Comparison of ENCODE assay signal across 9 mouse cellular contexts in genomic region chr1:58304296-58304695, GRCm38 (mm10). TPM values are rescaled to one million over a fixed set of nuclear protein-coding genes. Genes with fewer than 3 reads are reported as not detected.
A peak's percentile ranks its signal among the peaks of the same experiment; 100 is the strongest.
DNase-seq lines count a peak whose midpoint lies in the region; ATAC-seq lines count a peak whose summit lies in the region.
"Had no signal": no experiment of that assay in that cellular context is flagged by ENCODE, and none has a peak within 500 bp of the region (broad histone marks: within the 10 kb centered on the region; RNA-seq: fewer than 3 reads in every experiment).

No protein-coding gene starts in this region.

- no peaks in the 10 kb centered on the region for H3K9me3 ChIP-seq in intestine, embryonic 15.5 days
- H3K9me3 ChIP-seq: liver, embryonic 13.5 days had no signal

- no peaks in the 10 kb centered on the region for H3K27me3 ChIP-seq in intestine, embryonic 15.5 days (replicated peaks)
- H3K27me3 ChIP-seq: liver, embryonic 13.5 days had no signal

- peak; percentile 86 for ATAC-seq in intestine, embryonic 15.5 days

- H3K4me3 ChIP-seq in intestine, embryonic 15.5 days (replicated peaks): no peak overlapping the region
- H3K4me3 ChIP-seq: liver, embryonic 13.5 days had no signal

- WGBS in intestine, embryonic 15.5 days: 37% methylated on average over 12 of the region's 12 CpGs

- H3K36me3 ChIP-seq in intestine, embryonic 15.5 days: no peaks in the 10 kb centered on the region
- H3K36me3 ChIP-seq: liver, embryonic 13.5 days had no signal

- H3K4me2 ChIP-seq in intestine, embryonic 15.5 days (replicated peaks): no peak overlapping the region
- H3K4me2 ChIP-seq: liver, embryonic 13.5 days had no signal

- peak; percentile 22 to 41 for DNase-seq in lung, postnatal 4 days
- DNase-seq in lung, postnatal 25 days (ENCODE audit: low spot score): no peak
- DNase-seq in adrenal gland, postnatal 14 days: peak; percentile 45
- peak; percentile 47 for DNase-seq in thymus, postnatal 4 days
- no peak for DNase-seq in layer of hippocampus, adult 18-20 months (ENCODE audit: low spot score in 2 of 2)
- DNase-seq in frontal cortex, postnatal 25 days (ENCODE audit: low spot score in 2 of 2): no peak
- no peak for DNase-seq in kidney, adult 11 months
- DNase-seq: liver, embryonic 13.5 days had no signal

- H3K4me1 ChIP-seq in intestine, embryonic 15.5 days (replicated peaks): peaks cover 9% of the 10 kb centered on the region; the same call in 1 of the 2 replicates
- H3K4me1 ChIP-seq: liver, embryonic 13.5 days had no signal

- H3K27ac ChIP-seq in intestine, embryonic 15.5 days: peak overlapping the region; percentile 61; the same call in 1 of the 2 replicates
- H3K27ac ChIP-seq: liver, embryonic 13.5 days had no signal

- no peak overlapping the region for H3K9ac ChIP-seq in intestine, embryonic 15.5 days
- H3K9ac ChIP-seq: liver, embryonic 13.5 days had no signal

RNA-seq across cellular contexts. Expression of gene Aox2, which starts 26.2 kb away (rescaled TPM):
- total RNA-seq in adrenal gland, postnatal 14 days (2021): 0.23 and 0.26 TPM in 2 replicates
- polyA plus RNA-seq in intestine, embryonic 15.5 days (2015; fragmentation: Nextera tagmentation; extraction: Ambion mirVana): 0.03 TPM in 1 of 2 replicates, not detected in the other
- not detected for total RNA-seq in layer of hippocampus, adult 18-20 months (2021)
- polyA plus RNA-seq: liver, embryonic 13.5 days had no signal

Comparison
In these comparisons a context has a peak if more than half of its experiments do, and no peak if none do; other contexts are left out.
1. DNase-seq: peak in lung, postnatal 4 days (2 of 2), adrenal gland, postnatal 14 days (single experiment) and thymus, postnatal 4 days (single experiment); none in lung, postnatal 25 days (single experiment), layer of hippocampus, adult 18-20 months (0 of 2), frontal cortex, postnatal 25 days (0 of 2) and kidney, adult 11 months (single experiment).